Mouse (Mus musculus): ENCODE results near the gene Csnk1g2. TPM values are rescaled to one million over a fixed set of nuclear protein-coding genes. Genes with fewer than 3 reads are reported as not detected.
A peak's percentile ranks its signal among the peaks of the same experiment; 100 is the strongest.

The Csnk1g2 gene
- polyA plus RNA-seq, 1 experiment, result 165 TPM

GRCm38 (mm10) chr10:80677128-80677875 is 54.7 kb downstream of the Csnk1g2 start:
- H3K27me3 ChIP-seq (ENCODE audit: control insufficient read depth, insufficient read depth, insufficient read length), result no peaks in the 10 kb centered on the region
- H3K79me3 ChIP-seq (ENCODE audit: low read depth), result peaks cover 25% of the 10 kb centered on the region
- H3ac ChIP-seq (ENCODE audit: control insufficient read depth, insufficient read length, low read depth), result peak overlapping the region; percentile 35
- TF ChIP-seq USF1 (IDR thresholded peaks at IDR 0.05; ENCODE audit: low read depth) (no peak), FOSL1 (IDR thresholded peaks at IDR 0.05; ENCODE audit: insufficient read depth, low read length, poor library complexity, severe bottlenecking) (no peak), MYOG (IDR thresholded peaks at IDR 0.05; ENCODE audit: control insufficient read depth, extremely low read depth, insufficient read length) (no peak), CEBPB (IDR thresholded peaks at IDR 0.05; ENCODE audit: low read depth) (no peak), MYOD1 (IDR thresholded peaks at IDR 0.05; ENCODE audit: control insufficient read depth, insufficient read length, low read depth) (no peak), MAX (IDR thresholded peaks at IDR 0.05) (no peak), CTCF (IDR thresholded peaks at IDR 0.05; ENCODE audit: control insufficient read depth, insufficient read depth, insufficient read length) (no peak)
- H3K36me3 ChIP-seq (ENCODE audit: control insufficient read depth, insufficient read depth), result no peaks in the 10 kb centered on the region
- H3K79me2 ChIP-seq (ENCODE audit: control insufficient read depth, insufficient read depth), result peaks cover 37% of the 10 kb centered on the region
- H3K4me3 ChIP-seq (ENCODE audit: insufficient read depth, poor library complexity, severe bottlenecking), result peak overlapping the region; percentile 40

- Histone ChIP-seq H3ac (ENCODE audit: control insufficient read depth, insufficient read length, low read depth) (peak within 1 kb of the TSS; percentile 35), H3K4me3 (ENCODE audit: insufficient read depth, poor library complexity, severe bottlenecking) (peak within 1 kb of the TSS; percentile 40), H3K27me3 (ENCODE audit: control insufficient read depth, insufficient read depth, insufficient read length) (no peaks in the 10 kb centered on the region), H3K79me3 (ENCODE audit: low read depth) (peaks cover 19% of the 10 kb centered on the region), H3K36me3 (ENCODE audit: control insufficient read depth, insufficient read depth) (no peaks in the 10 kb centered on the region), H3K79me2 (ENCODE audit: control insufficient read depth, insufficient read depth) (peaks cover 30% of the 10 kb centered on the region)
- TF ChIP-seq MAX (IDR thresholded peaks at IDR 0.05) (peak; percentile 51), MYOG (IDR thresholded peaks at IDR 0.05; ENCODE audit: control insufficient read depth, extremely low read depth, insufficient read length) (no peak)
Measured at GRCm38 (mm10) chr10:80677942-80678436, 55.4 kb downstream of the Csnk1g2 start, which contains the start of gene Mknk2. Mknk2 (minus strand) TSS chr10:80678112.

- TF ChIP-seq CEBPB (IDR thresholded peaks at IDR 0.05; ENCODE audit: low read depth), result no peak
- TF ChIP-seq MYOG (IDR thresholded peaks at IDR 0.05; ENCODE audit: control insufficient read depth, extremely low read depth, insufficient read length), result no peak
- TF ChIP-seq MAX (IDR thresholded peaks at IDR 0.05), result no peak
- TF ChIP-seq FOSL1 (IDR thresholded peaks at IDR 0.05; ENCODE audit: insufficient read depth, low read length, poor library complexity, severe bottlenecking), result no peak
- no peak for TF ChIP-seq MYOD1 (IDR thresholded peaks at IDR 0.05; ENCODE audit: control insufficient read depth, insufficient read length, low read depth)
- TF ChIP-seq USF1 (IDR thresholded peaks at IDR 0.05; ENCODE audit: low read depth), result no peak
- no peak for TF ChIP-seq CTCF (IDR thresholded peaks at IDR 0.05; ENCODE audit: control insufficient read depth, insufficient read depth, insufficient read length)
- H3K27me3 ChIP-seq (ENCODE audit: control insufficient read depth, insufficient read depth, insufficient read length), result no peaks in the 10 kb centered on the region
- peaks cover 14% of the 10 kb centered on the region for H3K79me3 ChIP-seq (ENCODE audit: low read depth)
- H3ac ChIP-seq (ENCODE audit: control insufficient read depth, insufficient read length, low read depth), result no peak overlapping the region
- H3K79me2 ChIP-seq (ENCODE audit: control insufficient read depth, insufficient read depth), result peaks cover 22% of the 10 kb centered on the region
- H3K4me3 ChIP-seq (ENCODE audit: insufficient read depth, poor library complexity, severe bottlenecking), result no peak overlapping the region
- H3K36me3 ChIP-seq (ENCODE audit: control insufficient read depth, insufficient read depth), result no peaks in the 10 kb centered on the region
Measured at GRCm38 (mm10) chr10:80678601-80679377, 56.2 kb downstream of the Csnk1g2 start.

GRCm38 (mm10) chr10:80679556-80680259 is 57.1 kb downstream of the Csnk1g2 start:
- Histone ChIP-seq H3K4me3 (ENCODE audit: insufficient read depth, poor library complexity, severe bottlenecking) (no peak overlapping the region), H3K36me3 (ENCODE audit: control insufficient read depth, insufficient read depth) (peaks cover 5% of the 10 kb centered on the region), H3ac (ENCODE audit: control insufficient read depth, insufficient read length, low read depth) (no peak overlapping the region), H3K79me2 (ENCODE audit: control insufficient read depth, insufficient read depth) (peaks cover 13% of the 10 kb centered on the region), H3K27me3 (ENCODE audit: control insufficient read depth, insufficient read depth, insufficient read length) (no peaks in the 10 kb centered on the region), H3K79me3 (ENCODE audit: low read depth) (peaks cover 10% of the 10 kb centered on the region)
- TF ChIP-seq CEBPB (IDR thresholded peaks at IDR 0.05; ENCODE audit: low read depth), result no peak
- TF ChIP-seq USF1 (IDR thresholded peaks at IDR 0.05; ENCODE audit: low read depth), result no peak
- no peak for TF ChIP-seq MYOD1 (IDR thresholded peaks at IDR 0.05; ENCODE audit: control insufficient read depth, insufficient read length, low read depth)
- no peak for TF ChIP-seq CTCF (IDR thresholded peaks at IDR 0.05; ENCODE audit: control insufficient read depth, insufficient read depth, insufficient read length)
- no peak for TF ChIP-seq MAX (IDR thresholded peaks at IDR 0.05)
- no peak for TF ChIP-seq MYOG (IDR thresholded peaks at IDR 0.05; ENCODE audit: control insufficient read depth, extremely low read depth, insufficient read length)
- no peak for TF ChIP-seq FOSL1 (IDR thresholded peaks at IDR 0.05; ENCODE audit: insufficient read depth, low read length, poor library complexity, severe bottlenecking)

GRCm38 (mm10) chr10:80680260-80680696 is 57.6 kb downstream of the Csnk1g2 start:
- no peak for TF ChIP-seq USF1 (IDR thresholded peaks at IDR 0.05; ENCODE audit: low read depth)
- TF ChIP-seq FOSL1 (IDR thresholded peaks at IDR 0.05; ENCODE audit: insufficient read depth, low read length, poor library complexity, severe bottlenecking), result no peak
- TF ChIP-seq CTCF (IDR thresholded peaks at IDR 0.05; ENCODE audit: control insufficient read depth, insufficient read depth, insufficient read length), result no peak
- no peak for TF ChIP-seq MAX (IDR thresholded peaks at IDR 0.05)
- no peak for TF ChIP-seq CEBPB (IDR thresholded peaks at IDR 0.05; ENCODE audit: low read depth)
- no peak for TF ChIP-seq MYOD1 (IDR thresholded peaks at IDR 0.05; ENCODE audit: control insufficient read depth, insufficient read length, low read depth)
- TF ChIP-seq MYOG (IDR thresholded peaks at IDR 0.05; ENCODE audit: control insufficient read depth, extremely low read depth, insufficient read length), result no peak
- no peaks in the 10 kb centered on the region for H3K27me3 ChIP-seq (ENCODE audit: control insufficient read depth, insufficient read depth, insufficient read length)
- no peak overlapping the region for H3ac ChIP-seq (ENCODE audit: control insufficient read depth, insufficient read length, low read depth)
- peaks cover 4% of the 10 kb centered on the region for H3K79me3 ChIP-seq (ENCODE audit: low read depth)
- peaks cover 10% of the 10 kb centered on the region for H3K36me3 ChIP-seq (ENCODE audit: control insufficient read depth, insufficient read depth)
- no peak overlapping the region for H3K4me3 ChIP-seq (ENCODE audit: insufficient read depth, poor library complexity, severe bottlenecking)
- H3K79me2 ChIP-seq (ENCODE audit: control insufficient read depth, insufficient read depth), result peaks cover 7% of the 10 kb centered on the region
